Mouse (Mus musculus) kidney, embryonic 15.5 days (tissue): ENCODE measurements around the gene Mkrn3. TPM values are rescaled to one million over a fixed set of nuclear protein-coding genes. Genes with fewer than 3 reads are reported as not detected.

ENCODE experiments used
- ATAC-seq: fragments of 200-750 bp; cut with Nextera tagmentation; replicated peaks from 2 replicates; pipeline ENCODE4 v1.8.0; 2017; ENCODE audit warnings: moderate TSS enrichment; ENCODE audit not compliant: low FRiP score
- H3K27ac ChIP-seq: fragments of 300-500 bp; sonication (generic); 2 replicates; pipeline ENCODE4 v1.5.1; 2015; ENCODE audit warnings: mild to moderate bottlenecking, inconsistent platforms
- H3K27me3 ChIP-seq: fragments of 300-500 bp; sonication (generic); 2 replicates; pipeline ENCODE4 v1.6.1; 2015; ENCODE audit warnings: inconsistent platforms
- H3K36me3 ChIP-seq: fragments of 300-500 bp; sonication (generic); 2 replicates; pipeline ENCODE4 v1.6.1; 2015; ENCODE audit warnings: inconsistent platforms
- H3K4me1 ChIP-seq: fragments of 300-500 bp; sonication (generic); 2 replicates; pipeline ENCODE4 v1.6.1; 2015; ENCODE audit warnings: inconsistent platforms
- H3K4me2 ChIP-seq: fragments of 300-500 bp; sonication (generic); 2 replicates; pipeline ENCODE4 v1.6.1; 2015; ENCODE audit warnings: moderate library complexity, mild to moderate bottlenecking, inconsistent platforms
- H3K4me3 ChIP-seq: fragments of 300-500 bp; sonication (generic); replicated peaks from 2 replicates; pipeline ENCODE4 v1.5.1; 2015; ENCODE audit warnings: mild to moderate bottlenecking, inconsistent platforms
- H3K9ac ChIP-seq: fragments of 300-500 bp; sonication (generic); 2 replicates; pipeline ENCODE4 v1.6.1; 2015; ENCODE audit warnings: mild to moderate bottlenecking, inconsistent platforms
- H3K9me3 ChIP-seq: fragments of 300-500 bp; sonication (generic); replicated peaks from 2 replicates; pipeline ENCODE4 v1.6.1; 2016; ENCODE audit warnings: inconsistent platforms
- WGBS: fragments of 180-500 bp; shearing (Covaris S2); methylation state at CpG from one replicate; pipeline ENCODE4 v1.1.7; 2015; ENCODE audit warnings: mixed read lengths; 5-methylcytosine and 5-hydroxymethylcytosine counted together
- polyA plus RNA-seq: library from polyadenylated mRNA; unstranded; fragments of >200 nt; fragmentation: Nextera tagmentation; extraction: Ambion mirVana; gene quantifications from 2 replicates; pipeline ENCODE4 v1.2.1, GENCODE M21; 2015

The Mkrn3 gene
- 5.3 TPM in 2 replicates for polyA plus RNA-seq

GRCm38 (mm10) chr7:62419493-62420360, at the start of gene Mkrn3:
TSS of gene Mkrn3 (minus strand) at chr7:62420139.
- Histone ChIP-seq H3K27ac (peak within 1 kb of the TSS; percentile 29; the same call in 1 of the 2 replicates), H3K27me3 (no peaks in the 10 kb centered on the region; the same call in 1 of the 2 replicates), H3K4me3 (peak within 1 kb of the TSS; percentile 61), H3K9me3 (no peaks in the 10 kb centered on the region), H3K4me2 (peak within 1 kb of the TSS; percentile 63), H3K9ac (peak within 1 kb of the TSS; percentile 64), H3K4me1 (peaks cover 10% of the 10 kb centered on the region), H3K36me3 (no peaks in the 10 kb centered on the region)
- 22% methylated on average over 40 of the region's 49 CpGs for WGBS
- ATAC-seq = peak; percentile 92

GRCm38 (mm10) chr7:62463878-62464755, 44.2 kb upstream of the Mkrn3 start, which contains the start of gene Peg12:
TSS of gene Peg12 (minus strand) at chr7:62464510.
- Histone ChIP-seq H3K36me3 (no peaks in the 10 kb centered on the region), H3K4me2 (peak within 1 kb of the TSS; percentile 69), H3K4me3 (peak within 1 kb of the TSS; percentile 61), H3K27me3 (no peaks in the 10 kb centered on the region), H3K9ac (peak within 1 kb of the TSS; percentile 64), H3K27ac (peak within 1 kb of the TSS; percentile 95), H3K4me1 (0 out of 2 replicates have a peak, but pooled peaks cover 2% of the 10 kb centered on the region), H3K9me3 (no peaks in the 10 kb centered on the region)
- ATAC-seq = peak; percentile 91
- 19% methylated on average over 76 of the region's 82 CpGs for WGBS

- Histone ChIP-seq H3K4me3 (peak overlapping the region; percentile 61), H3K36me3 (no peaks in the 10 kb centered on the region), H3K4me2 (peak overlapping the region; percentile 69), H3K9ac (peak overlapping the region; percentile 64), H3K27me3 (no peaks in the 10 kb centered on the region), H3K27ac (peak overlapping the region; percentile 95), H3K4me1 (0 out of 2 replicates have a peak, but pooled peaks cover 2% of the 10 kb centered on the region), H3K9me3 (no peaks in the 10 kb centered on the region)
- peak; percentile 29; the same call in 1 of the 2 replicates for ATAC-seq
- 29% methylated on average over 55 of the region's 55 CpGs for WGBS
Measured at GRCm38 (mm10) chr7:62463007-62463877, 43.3 kb upstream of the Mkrn3 start.

- H3K27ac ChIP-seq = peak overlapping the region; percentile 66
- H3K9ac ChIP-seq = 0 out of 2 replicates have a peak overlapping the region, but pooled peaks have one; percentile 29
- WGBS = 26% methylated on average over 13 of the region's 13 CpGs
- H3K9me3 ChIP-seq = no peaks in the 10 kb centered on the region
- H3K27me3 ChIP-seq = no peaks in the 10 kb centered on the region
- H3K4me3 ChIP-seq = peak overlapping the region; percentile 61
- H3K36me3 ChIP-seq = no peaks in the 10 kb centered on the region
- ATAC-seq = peak; percentile 68
- 0 out of 2 replicates have a peak, but pooled peaks cover 2% of the 10 kb centered on the region for H3K4me1 ChIP-seq
- H3K4me2 ChIP-seq = peak overlapping the region; percentile 69
Measured at GRCm38 (mm10) chr7:62462229-62463006, 42.5 kb upstream of the Mkrn3 start.

- Histone ChIP-seq H3K27ac (no peak overlapping the region), H3K9me3 (no peaks in the 10 kb centered on the region), H3K4me2 (no peak overlapping the region), H3K9ac (no peak overlapping the region), H3K36me3 (no peaks in the 10 kb centered on the region), H3K4me3 (no peak overlapping the region), H3K27me3 (no peaks in the 10 kb centered on the region), H3K4me1 (no peaks in the 10 kb centered on the region)
- WGBS = 37% methylated on average over 2 of the region's 2 CpGs
- no peak for ATAC-seq
Measured at GRCm38 (mm10) chr7:62452353-62452752, 32.4 kb upstream of the Mkrn3 start.

GRCm38 (mm10) chr7:62445431-62446165, 25.7 kb upstream of the Mkrn3 start:
- ATAC-seq = no peak
- H3K9ac ChIP-seq = no peak overlapping the region
- H3K27ac ChIP-seq = no peak overlapping the region
- H3K4me1 ChIP-seq = no peaks in the 10 kb centered on the region
- no peaks in the 10 kb centered on the region for H3K9me3 ChIP-seq
- H3K27me3 ChIP-seq = no peaks in the 10 kb centered on the region
- H3K4me2 ChIP-seq = no peak overlapping the region
- H3K4me3 ChIP-seq = no peak overlapping the region
- H3K36me3 ChIP-seq = no peaks in the 10 kb centered on the region

GRCm38 (mm10) chr7:62436394-62436793, 16.5 kb upstream of the Mkrn3 start:
- Histone ChIP-seq H3K27ac (no peak overlapping the region), H3K4me2 (no peak overlapping the region), H3K36me3 (no peaks in the 10 kb centered on the region), H3K9ac (no peak overlapping the region), H3K4me1 (no peaks in the 10 kb centered on the region), H3K27me3 (no peaks in the 10 kb centered on the region), H3K4me3 (no peak overlapping the region), H3K9me3 (no peaks in the 10 kb centered on the region)
- ATAC-seq = no peak
- 49% methylated on average over 2 of the region's 2 CpGs for WGBS

GRCm38 (mm10) chr7:62433243-62433642, 13.3 kb upstream of the Mkrn3 start:
- no peaks in the 10 kb centered on the region for H3K9me3 ChIP-seq
- H3K4me3 ChIP-seq = no peak overlapping the region
- no peaks in the 10 kb centered on the region for H3K27me3 ChIP-seq
- WGBS = 32% methylated on average over 3 of the region's 3 CpGs
- H3K9ac ChIP-seq = no peak overlapping the region
- H3K4me2 ChIP-seq = no peak overlapping the region
- H3K4me1 ChIP-seq = no peaks in the 10 kb centered on the region
- no peaks in the 10 kb centered on the region for H3K36me3 ChIP-seq
- H3K27ac ChIP-seq = no peak overlapping the region
- ATAC-seq = no peak

- no peaks in the 10 kb centered on the region for H3K4me1 ChIP-seq
- H3K4me2 ChIP-seq = no peak overlapping the region
- no peak overlapping the region for H3K27ac ChIP-seq
- ATAC-seq = no peak
- no peak overlapping the region for H3K4me3 ChIP-seq
- H3K27me3 ChIP-seq = peaks cover 5% of the 10 kb centered on the region; the same call in 1 of the 2 replicates
- WGBS = 21% methylated on average over 8 of the region's 8 CpGs
- no peaks in the 10 kb centered on the region for H3K9me3 ChIP-seq
- no peak overlapping the region for H3K9ac ChIP-seq
- no peaks in the 10 kb centered on the region for H3K36me3 ChIP-seq
Measured at GRCm38 (mm10) chr7:62428337-62428736, 8.4 kb upstream of the Mkrn3 start.

GRCm38 (mm10) chr7:62423210-62423609, 3.3 kb upstream of the Mkrn3 start:
- Histone ChIP-seq H3K4me1 (peaks cover 10% of the 10 kb centered on the region), H3K9me3 (no peaks in the 10 kb centered on the region), H3K4me2 (no peak overlapping the region), H3K27ac (no peak overlapping the region), H3K27me3 (peaks cover 5% of the 10 kb centered on the region; the same call in 1 of the 2 replicates), H3K36me3 (no peaks in the 10 kb centered on the region), H3K4me3 (no peak overlapping the region), H3K9ac (no peak overlapping the region)
- ATAC-seq = no peak
- WGBS = 52% methylated on average over 4 of the region's 4 CpGs
